In genomic region chr11:96860564-96860963, GRCm38 (mm10) we compare ENCODE assay signal across 8 mouse cellular contexts. TPM values are rescaled to one million over a fixed set of nuclear protein-coding genes. Genes with fewer than 3 reads are reported as not detected.
A peak's percentile ranks its signal among the peaks of the same experiment; 100 is the strongest.
DNase-seq lines count a peak whose midpoint lies in the region; ATAC-seq lines count a peak whose summit lies in the region.

No protein-coding gene starts in this region.

- no peaks in the 10 kb centered on the region for H3K36me3 ChIP-seq in hindbrain, embryonic 15.5 days
- H3K36me3 ChIP-seq in megakaryocyte, embryonic 14.5 days (replicated peaks; ENCODE audit: low read length): no peaks in the 10 kb centered on the region

- H3K27ac ChIP-seq in hindbrain, embryonic 15.5 days (replicated peaks): no peak overlapping the region

- peak overlapping the region; percentile 89; the same call in 1 of the 2 replicates for H3K4me2 ChIP-seq in hindbrain, embryonic 15.5 days

- H3K4me3 ChIP-seq in hindbrain, embryonic 15.5 days: no peak overlapping the region
- H3K4me3 ChIP-seq in megakaryocyte, embryonic 14.5 days (replicated peaks): peak overlapping the region; percentile 66

- peak; percentile 88 for DNase-seq in ZHBTc4 (ENCODE audit: low read depth, low spot score)
- DNase-seq in cerebellum, adult 9-11 months: peak; percentile 84
- peak; percentile 70 to 73 for DNase-seq in frontal cortex, postnatal 36 days (ENCODE audit: low spot score in 2 of 2)
- DNase-seq in left cerebral cortex, postnatal 10 days (ENCODE audit: extremely low spot score in 1 of 2, low spot score in 2 of 2): peak; percentile 53 to 90
- peak; percentile 54 for DNase-seq in right cerebral cortex, postnatal 25 days
- DNase-seq in urinary bladder, postnatal 36 days (ENCODE audit: low spot score in 2 of 2): peak; percentile 70 to 85

- peaks cover 38% of the 10 kb centered on the region for H3K4me1 ChIP-seq in hindbrain, embryonic 15.5 days (replicated peaks)
- H3K4me1 ChIP-seq in megakaryocyte, embryonic 14.5 days: peaks cover 38% of the 10 kb centered on the region

- H3K27me3 ChIP-seq in hindbrain, embryonic 15.5 days: no peaks in the 10 kb centered on the region
- H3K27me3 ChIP-seq in megakaryocyte, embryonic 14.5 days (replicated peaks): peaks cover 39% of the 10 kb centered on the region

- intact Hi-C loops in left cerebral cortex, postnatal 10 days (cut with DNase I): loop anchor here (2.0 to 10.0 kb wide), 5 partner anchors 83 to 580 kb away; partner anchors contain the start of genes Hoxb8 and Snx11

- H3K9me3 ChIP-seq in hindbrain, embryonic 15.5 days: no peaks in the 10 kb centered on the region
- no peaks in the 10 kb centered on the region for H3K9me3 ChIP-seq in megakaryocyte, embryonic 14.5 days

- no peak overlapping the region for H3K9ac ChIP-seq in hindbrain, embryonic 15.5 days

- ATAC-seq in hindbrain, embryonic 15.5 days (ENCODE audit: low FRiP score, low read depth): peak; percentile 61; the same call in 1 of the 2 replicates

- 7% methylated on average over 8 of the region's 8 CpGs for WGBS in hindbrain, embryonic 15.5 days

RNA-seq across cellular contexts. Expression of gene Copz2, which starts 10.9 kb away (rescaled TPM):
- 21.9 and 25.9 TPM in 2 replicates for polyA plus RNA-seq in hindbrain, embryonic 15.5 days (2015; fragmentation: Nextera tagmentation; extraction: Ambion mirVana)
- total RNA-seq in left cerebral cortex, postnatal 10 days (2021): 1 to 10 TPM; 2.5 to 3.1 TPM
- polyA plus RNA-seq in megakaryocyte, embryonic 14.5 days (2012; ENCODE audit: insufficient read depth, low replicate concordance): 3.4 TPM in 1 of 2 replicates, not detected in the other

RNA-seq across cellular contexts. Expression of gene Nfe2l1, which starts 30.8 kb away (rescaled TPM):
- 74.3 and 80.5 TPM in 2 replicates for polyA plus RNA-seq in hindbrain, embryonic 15.5 days (2015; fragmentation: Nextera tagmentation; extraction: Ambion mirVana)
- total RNA-seq in left cerebral cortex, postnatal 10 days (2021): 100 to 1,000 TPM; 167 to 175 TPM
- polyA plus RNA-seq in megakaryocyte, embryonic 14.5 days (2012; ENCODE audit: insufficient read depth, low replicate concordance): 28.9 and 34.9 TPM in 2 replicates

RNA-seq across cellular contexts. Expression of gene Cdk5rap3, which starts 55.7 kb away (rescaled TPM):
- polyA plus RNA-seq in hindbrain, embryonic 15.5 days (2015; fragmentation: Nextera tagmentation; extraction: Ambion mirVana): 81.6 and 82.8 TPM in 2 replicates
- 10 to 100 TPM; 50.5 to 52.5 TPM for total RNA-seq in left cerebral cortex, postnatal 10 days (2021)
- 15.3 and 41.6 TPM in 2 replicates for polyA plus RNA-seq in megakaryocyte, embryonic 14.5 days (2012; ENCODE audit: insufficient read depth, low replicate concordance)
